Mouse (Mus musculus) C2C12 (cell line): ENCODE results near the gene Frmd5. TPM values are rescaled to one million over a fixed set of nuclear protein-coding genes. Genes with fewer than 3 reads are reported as not detected.

ENCODE experiments used
- H3K27me3 ChIP-seq: one replicate; pipeline ENCODE4 v1.6.1; 2011; ENCODE audit not compliant: control insufficient read depth, insufficient read depth, insufficient read length
- H3K36me3 ChIP-seq: one replicate; pipeline ENCODE4 v1.6.1; 2011; ENCODE audit not compliant: control insufficient read depth, insufficient read depth
- H3K4me3 ChIP-seq: one replicate; pipeline ENCODE4 v1.5.1; 2011; ENCODE audit warnings: mild to moderate bottlenecking, control low read depth; ENCODE audit not compliant: poor library complexity, insufficient read depth, severe bottlenecking
- H3K79me2 ChIP-seq: one replicate; pipeline ENCODE4 v1.6.1; 2011; ENCODE audit not compliant: control insufficient read depth, insufficient read depth
- H3K79me3 ChIP-seq: one replicate; pipeline ENCODE4 v1.6.1; 2011; ENCODE audit warnings: low read depth, control low read depth
- H3ac ChIP-seq: one replicate; pipeline ENCODE3; 2011; ENCODE audit warnings: low read depth; ENCODE audit not compliant: control insufficient read depth, insufficient read length
- CEBPB ChIP-seq: IDR thresholded peaks from one replicate; pipeline ENCODE4 v1.6.1; 2011; ENCODE audit warnings: low read depth, mild to moderate bottlenecking, control low read depth, moderate library complexity
- CTCF ChIP-seq: IDR thresholded peaks from one replicate; pipeline ENCODE4 v1.5.1; 2011; ENCODE audit not compliant: control insufficient read depth, insufficient read depth, insufficient read length
- FOSL1 ChIP-seq: IDR thresholded peaks from one replicate; pipeline ENCODE4 v1.8.0; 2011; ENCODE audit warnings: mild to moderate bottlenecking, low read length; ENCODE audit not compliant: poor library complexity, insufficient read depth, severe bottlenecking
- MAX ChIP-seq: IDR thresholded peaks from one replicate; pipeline ENCODE4 v1.6.1; 2011; ENCODE audit warnings: mild to moderate bottlenecking, control low read depth
- MYOD1 ChIP-seq: IDR thresholded peaks from one replicate; pipeline ENCODE4 v1.6.1; 2011; ENCODE audit warnings: low read depth; ENCODE audit not compliant: control insufficient read depth, insufficient read length
- MYOG ChIP-seq: IDR thresholded peaks from one replicate; pipeline ENCODE4 v1.6.1; 2011; ENCODE audit not compliant: control insufficient read depth, insufficient read length; ENCODE audit errors: extremely low read depth
- USF1 ChIP-seq: IDR thresholded peaks from one replicate; pipeline ENCODE4 v1.6.1; 2011; ENCODE audit warnings: low read depth, mild to moderate bottlenecking, control low read depth, moderate library complexity
- polyA plus RNA-seq: library from polyadenylated mRNA; unstranded; fragments of >200 nt; fragmentation: generic; extraction: Trizol; gene quantifications from one replicate; pipeline ENCODE4 v1.2.1, GENCODE M21; 2012; ENCODE audit warnings: missing spikeins

The Frmd5 gene
- polyA plus RNA-seq, 1 experiment: 0.51 TPM

DNA sequence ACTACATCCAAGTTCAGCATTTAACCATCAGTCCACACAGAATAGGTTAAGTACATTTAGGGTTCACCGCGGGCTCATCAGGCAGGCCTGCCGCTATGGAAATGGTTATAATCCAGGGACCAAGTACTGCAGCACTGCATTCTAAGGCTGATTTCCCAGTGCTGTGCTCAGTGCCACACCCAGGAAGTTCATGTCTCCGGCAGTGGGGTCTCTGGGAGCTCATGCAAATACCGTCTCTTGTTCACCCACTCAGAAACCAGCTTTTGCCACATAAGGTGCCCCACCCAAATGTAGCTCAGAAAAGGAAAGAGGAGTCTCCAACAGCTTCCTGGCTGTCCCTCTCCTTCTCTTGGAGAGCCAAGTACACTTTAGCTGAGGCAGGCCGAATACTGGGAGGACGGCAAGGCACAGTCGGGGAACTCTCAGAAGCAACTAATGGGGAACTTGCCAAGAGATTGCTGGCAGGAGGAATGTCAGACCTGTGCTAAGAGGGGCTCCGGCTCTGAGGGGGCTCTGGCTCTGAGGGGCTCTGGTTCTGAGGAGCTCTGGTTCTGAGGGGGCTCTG lies 232.7 kb downstream of the Frmd5 start:
- Histone ChIP-seq H3K36me3 (no peaks in the 10 kb centered on the region), H3K79me3 (no peaks in the 10 kb centered on the region), H3K27me3 (no peaks in the 10 kb centered on the region), H3ac (no peak overlapping the region), H3K4me3 (no peak overlapping the region), H3K79me2 (no peaks in the 10 kb centered on the region)
- TF ChIP-seq CTCF (no peak), MYOD1 (no peak), MYOG (no peak), USF1 (no peak), MAX (no peak)

- Histone ChIP-seq H3ac (no peak overlapping the region), H3K27me3 (no peaks in the 10 kb centered on the region), H3K36me3 (no peaks in the 10 kb centered on the region), H3K79me2 (no peaks in the 10 kb centered on the region), H3K79me3 (no peaks in the 10 kb centered on the region), H3K4me3 (no peak overlapping the region)
- peak; percentile 78 for TF ChIP-seq CTCF
- no peak for TF ChIP-seq FOSL1
Observed at GRCm38 (mm10) chr2:121571780-121572179, 235.1 kb downstream of the Frmd5 start.

GRCm38 (mm10) chr2:121570999-121571655 lies 235.8 kb downstream of the Frmd5 start:
- TF ChIP-seq MYOG (no peak), USF1 (no peak), CEBPB (no peak), CTCF (no peak), MAX (no peak), MYOD1 (no peak), FOSL1 (no peak)
- Histone ChIP-seq H3K36me3 (no peaks in the 10 kb centered on the region), H3ac (no peak overlapping the region), H3K27me3 (no peaks in the 10 kb centered on the region), H3K4me3 (no peak overlapping the region), H3K79me3 (no peaks in the 10 kb centered on the region), H3K79me2 (no peaks in the 10 kb centered on the region)

DNA sequence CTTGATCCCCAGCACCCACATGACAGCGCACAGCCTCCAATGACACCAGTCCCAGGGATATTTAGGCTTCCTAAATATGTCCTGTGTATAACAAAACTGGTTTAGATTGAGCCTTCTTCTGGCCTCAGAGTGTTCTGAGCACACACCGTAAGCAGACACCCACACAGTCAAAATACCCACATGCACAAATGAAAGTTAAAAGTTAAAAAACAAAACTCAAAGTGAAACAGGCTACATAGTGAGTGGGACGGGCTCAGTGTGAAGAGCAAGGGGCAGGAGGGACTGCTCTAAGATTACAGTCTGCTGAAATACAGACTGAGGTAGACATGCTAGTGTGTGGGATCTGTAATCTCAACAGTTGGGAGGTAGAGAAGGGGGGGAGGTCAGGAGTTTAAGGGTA lies 236.8 kb downstream of the Frmd5 start:
- no peaks in the 10 kb centered on the region for H3K79me2 ChIP-seq
- no peaks in the 10 kb centered on the region for H3K27me3 ChIP-seq
- TF ChIP-seq CEBPB: no peak
- TF ChIP-seq FOSL1: no peak
- no peak for TF ChIP-seq USF1
- TF ChIP-seq MYOD1: no peak
- no peak for TF ChIP-seq CTCF
- no peak for TF ChIP-seq MYOG
- TF ChIP-seq MAX: no peak
- H3ac ChIP-seq: no peak overlapping the region
- H3K4me3 ChIP-seq: no peak overlapping the region
- no peaks in the 10 kb centered on the region for H3K36me3 ChIP-seq
- no peaks in the 10 kb centered on the region for H3K79me3 ChIP-seq

- Histone ChIP-seq H3K36me3 (no peaks in the 10 kb centered on the region), H3K4me3 (no peak overlapping the region), H3K27me3 (no peaks in the 10 kb centered on the region), H3ac (no peak overlapping the region), H3K79me3 (no peaks in the 10 kb centered on the region), H3K79me2 (no peaks in the 10 kb centered on the region)
- TF ChIP-seq USF1 (no peak), FOSL1 (no peak), MYOD1 (no peak), MAX (no peak), CEBPB (no peak), MYOG (no peak), CTCF (no peak)
Observed at GRCm38 (mm10) chr2:121565911-121566310, 241.0 kb downstream of the Frmd5 start.

DNA sequence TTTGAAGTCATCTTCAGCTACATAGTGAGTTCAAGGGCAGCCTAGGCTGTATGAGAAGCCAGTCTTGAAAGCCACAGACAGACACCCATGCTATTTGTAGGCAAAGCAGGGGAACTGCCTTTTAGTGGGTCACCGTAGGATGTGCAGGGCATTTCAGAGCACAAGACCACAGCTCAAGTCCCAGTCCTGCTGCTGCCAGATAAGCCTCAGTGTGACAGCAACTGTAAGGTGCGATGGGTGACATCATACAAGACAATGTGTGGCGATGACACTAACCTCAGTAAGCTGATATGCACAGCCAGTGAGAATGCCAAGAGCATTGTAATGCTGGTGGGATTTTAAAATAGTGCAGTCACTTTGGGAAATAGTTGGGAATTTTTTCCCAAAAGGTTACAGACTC lies 243.8 kb downstream of the Frmd5 start:
- H3K4me3 ChIP-seq: no peak overlapping the region
- no peak for TF ChIP-seq FOSL1
- no peak for TF ChIP-seq USF1
- no peak for TF ChIP-seq MAX
- H3K36me3 ChIP-seq: no peaks in the 10 kb centered on the region
- no peaks in the 10 kb centered on the region for H3K79me2 ChIP-seq
- H3ac ChIP-seq: no peak overlapping the region
- no peaks in the 10 kb centered on the region for H3K27me3 ChIP-seq
- H3K79me3 ChIP-seq: no peaks in the 10 kb centered on the region
